Mouse (Mus musculus) macrophage (primary cell): ENCODE data around the gene Cry2. TPM values are rescaled to one million over a fixed set of nuclear protein-coding genes. Genes with fewer than 3 reads are reported as not detected.
"Not testable (repeated sequence)": the region's sequence is repeated elsewhere in the genome, so short reads cannot be mapped to it uniquely, and the experiment has no call there.

ENCODE experiments used
- H3K27ac ChIP-seq: fragments of 350-480 bp; formaldehyde crosslinking; 2 replicates; pipeline ENCODE4 v1.9.0; 2021
- H3K36me3 ChIP-seq: fragments of 350-480 bp; formaldehyde crosslinking; 2 replicates; pipeline ENCODE4 v1.9.0; 2021; ENCODE audit errors: inconsistent target
- H3K4me3 ChIP-seq: fragments of 350-480 bp; formaldehyde crosslinking; 2 replicates; pipeline ENCODE4 v1.9.0; 2021; ENCODE audit errors: inconsistent target
- H3K79me2 ChIP-seq: fragments of 350-480 bp; formaldehyde crosslinking; 2 replicates; pipeline ENCODE4 v1.9.0; 2021; ENCODE audit errors: inconsistent target
- WGBS: methylation state at CpG from one replicate; pipeline ENCODE4 v1.1.7; 2026; ENCODE audit warnings: inconsistent platforms; ENCODE audit not compliant: missing documents; 5-methylcytosine and 5-hydroxymethylcytosine counted together
- polyA plus RNA-seq: library from polyadenylated mRNA; stranded (reverse); fragments of 250-400 nt; gene quantifications from 3 replicates; pipeline ENCODE4 v1.2.4, GENCODE M21; 2018; ENCODE audit warnings: inconsistent platforms
- total RNA-seq, 78 experiments: library from RNA; depleted of rRNA; stranded (reverse); fragments of 250-400 nt; gene quantifications; 1 replicate in 9 of 78; 2 replicates in 24 of 78; 3 replicates in 43 of 78; 4 replicates in 2 of 78; pipeline ENCODE4 v1.2.4; 2018; ENCODE audit warnings: inconsistent platforms in 56 of 78

Cry2 gene
- 10 to 100 TPM in 23 of 26 experiments, 1 to 10 TPM in 3; 8.8 to 28.9 (median 20.4) TPM for total RNA-seq (2018; cell fraction: chromatin; rRNA removed)
- total RNA-seq (2018; cell fraction: cytosol; rRNA removed): 1 to 10 TPM; 1.6 to 4.4 (median 3.1) TPM
- total RNA-seq (2018; cell fraction: nucleus; rRNA removed): 10 to 100 TPM in 16 of 26 experiments, 1 to 10 TPM in 10; 5.3 to 24.1 (median 10.9) TPM
- 2.4 to 3.5 TPM (median 3.0 TPM) in 3 replicates for polyA plus RNA-seq

DNA sequence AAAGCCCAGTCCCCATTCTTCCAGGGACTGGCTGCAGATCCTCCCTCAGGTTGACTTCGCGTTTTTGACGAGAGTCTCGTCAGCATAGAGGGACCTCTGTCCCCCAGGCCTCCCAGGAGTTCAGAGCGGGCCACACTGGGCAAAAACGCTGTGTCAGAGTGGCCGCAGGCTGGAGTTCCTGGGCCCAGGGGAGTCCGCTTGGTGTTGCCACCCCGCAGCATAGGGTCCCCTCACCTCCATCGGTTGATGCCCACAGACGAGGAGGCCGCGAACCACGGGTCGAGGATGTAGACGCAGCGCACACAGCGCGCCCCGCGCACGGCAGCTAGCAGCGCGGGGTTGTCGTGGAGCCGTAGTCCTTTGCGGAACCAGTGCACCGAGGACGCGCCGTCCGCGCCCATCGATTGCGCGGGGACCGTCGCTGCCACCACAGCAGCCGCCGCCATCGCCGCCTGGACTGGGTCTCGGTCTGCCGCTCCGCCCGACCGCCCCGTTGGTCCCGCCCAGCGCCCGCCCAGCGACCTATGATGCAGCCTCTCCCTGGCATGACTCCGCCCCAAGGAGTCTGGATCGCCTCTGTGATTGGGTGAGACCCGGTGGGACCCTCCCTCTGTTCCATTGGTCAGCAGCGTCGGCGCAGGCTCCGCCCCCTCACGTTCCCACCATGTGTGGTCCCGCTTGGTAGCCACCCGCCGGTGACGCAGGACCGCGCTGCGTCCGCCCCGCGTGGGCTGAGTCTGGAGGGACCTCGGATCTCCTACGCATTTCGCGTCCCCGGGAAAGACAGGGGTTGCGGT lies at the start of gene Cry2:
Gene Cry2, minus strand, starts transcription at position 466 of the 797 bp plus-strand sequence.
- Histone ChIP-seq H3K4me3 (peak within 1 kb of the TSS; percentile 71), H3K79me2 (peaks cover 30% of the 10 kb centered on the region; the same call in 1 of the 2 replicates), H3K36me3 (no peaks in the 10 kb centered on the region), H3K27ac (peak within 1 kb of the TSS; percentile 19; the same call in 1 of the 2 replicates)
- under 1% methylated on average over 75 of the region's 76 CpGs for WGBS

DNA sequence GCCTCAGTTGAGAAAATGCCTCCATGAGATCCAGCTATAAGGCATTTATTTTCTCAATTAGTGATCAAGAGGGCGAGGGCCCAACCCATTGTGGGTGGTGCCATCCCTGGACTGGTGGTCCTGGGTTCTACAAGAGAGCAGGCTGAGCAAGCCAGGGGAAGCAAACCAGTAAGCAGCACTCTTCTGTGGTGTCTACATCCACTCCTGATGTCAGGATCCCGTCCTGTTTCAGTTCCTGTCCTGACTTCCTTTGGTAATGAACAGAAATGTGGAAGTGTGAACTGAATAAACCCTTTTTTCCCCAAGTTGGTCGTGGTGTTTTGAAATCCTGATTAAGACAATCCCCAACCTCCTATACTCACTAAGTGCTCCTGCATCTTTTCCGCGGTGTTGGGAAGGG lies 49.7 kb upstream of the Cry2 start:
- Histone ChIP-seq H3K27ac (peak overlapping the region; percentile 93), H3K79me2 (no peaks in the 10 kb centered on the region), H3K36me3 (no peaks in the 10 kb centered on the region), H3K4me3 (peak overlapping the region; percentile 21; the same call in 1 of the 2 replicates)
- WGBS: 9% methylated on average over 5 of the region's 5 CpGs

DNA sequence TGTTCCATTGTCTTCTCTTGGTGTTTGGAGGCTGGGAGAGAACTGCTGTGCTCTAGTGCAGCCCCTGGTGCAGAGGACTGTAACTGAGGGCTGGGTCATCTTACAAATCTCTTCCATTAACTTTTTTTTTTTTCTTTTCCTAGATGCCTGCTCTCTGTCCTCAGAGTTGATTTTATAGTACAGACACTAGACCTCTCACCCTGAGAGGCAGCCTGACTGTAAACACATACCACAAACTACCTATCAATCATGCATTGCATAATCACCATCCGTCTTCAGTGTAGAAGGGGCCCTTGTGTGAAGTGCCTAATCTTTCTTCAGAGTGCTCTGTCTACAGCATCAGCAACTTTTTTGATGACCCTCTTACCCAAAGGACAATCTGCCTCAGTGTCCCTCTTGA lies 48.7 kb upstream of the Cry2 start:
- H3K79me2 ChIP-seq: no peaks in the 10 kb centered on the region
- peak overlapping the region; percentile 93 for H3K27ac ChIP-seq
- 22% methylated on average over 1 of the region's 1 CpGs for WGBS
- H3K36me3 ChIP-seq: no peaks in the 10 kb centered on the region
- no peak overlapping the region for H3K4me3 ChIP-seq

DNA sequence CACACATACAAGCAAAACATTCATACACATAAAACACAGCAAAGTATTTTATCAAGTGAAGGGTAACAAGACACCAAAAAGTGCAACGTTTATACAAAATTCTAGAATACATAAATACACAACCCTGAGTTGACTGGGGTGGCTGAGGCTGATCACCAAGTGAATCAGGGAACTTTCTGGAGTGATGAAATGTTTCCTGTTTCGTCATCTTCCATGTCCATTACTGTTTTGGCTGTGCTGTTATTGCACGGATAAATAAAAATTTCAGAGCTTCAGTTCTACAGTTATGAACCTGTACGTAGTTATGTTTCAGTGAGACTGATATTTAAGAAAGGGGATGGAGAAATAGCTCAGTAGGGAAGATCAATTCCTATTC lies 44.5 kb upstream of the Cry2 start:
- 7% methylated on average over 4 of the region's 4 CpGs for WGBS
- Histone ChIP-seq H3K4me3 (no peak overlapping the region), H3K36me3 (no peaks in the 10 kb centered on the region), H3K27ac (peak overlapping the region; percentile 37), H3K79me2 (no peaks in the 10 kb centered on the region)

DNA sequence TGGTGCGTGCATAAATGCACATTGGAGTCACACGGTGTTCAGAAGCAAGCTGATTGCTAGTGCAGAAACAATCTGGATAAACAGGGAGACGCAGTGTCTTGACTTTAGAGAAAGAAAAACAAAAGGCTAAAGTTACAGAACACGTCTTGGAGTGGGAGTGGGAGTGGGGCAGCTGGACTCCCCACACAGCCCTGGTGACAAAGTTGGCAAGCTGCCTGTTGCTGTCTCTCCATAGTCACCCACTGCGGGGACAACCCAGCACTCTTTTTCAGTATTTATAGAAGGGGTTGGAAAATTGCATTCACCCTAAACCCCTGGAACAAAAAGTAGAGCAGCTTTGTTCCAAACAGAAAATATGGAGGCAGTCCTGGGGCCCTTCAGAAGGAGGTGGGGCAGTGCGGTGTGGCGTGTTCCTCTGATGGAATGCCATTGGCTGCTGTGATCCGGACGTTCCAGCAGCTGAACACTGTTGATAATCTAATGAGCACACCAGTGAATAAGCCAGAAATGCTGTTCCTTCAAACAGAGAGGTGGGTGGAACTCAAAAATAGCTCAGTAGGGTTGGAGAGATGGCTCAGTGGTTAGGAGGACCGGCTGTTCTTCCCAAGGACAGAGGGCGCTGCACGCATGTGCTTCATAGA lies 43.9 kb upstream of the Cry2 start:
- H3K4me3 ChIP-seq: no peak overlapping the region
- 87% methylated on average over 10 of the region's 12 CpGs for WGBS
- peak overlapping the region; percentile 37 for H3K27ac ChIP-seq
- H3K36me3 ChIP-seq: no peaks in the 10 kb centered on the region
- no peaks in the 10 kb centered on the region for H3K79me2 ChIP-seq

DNA sequence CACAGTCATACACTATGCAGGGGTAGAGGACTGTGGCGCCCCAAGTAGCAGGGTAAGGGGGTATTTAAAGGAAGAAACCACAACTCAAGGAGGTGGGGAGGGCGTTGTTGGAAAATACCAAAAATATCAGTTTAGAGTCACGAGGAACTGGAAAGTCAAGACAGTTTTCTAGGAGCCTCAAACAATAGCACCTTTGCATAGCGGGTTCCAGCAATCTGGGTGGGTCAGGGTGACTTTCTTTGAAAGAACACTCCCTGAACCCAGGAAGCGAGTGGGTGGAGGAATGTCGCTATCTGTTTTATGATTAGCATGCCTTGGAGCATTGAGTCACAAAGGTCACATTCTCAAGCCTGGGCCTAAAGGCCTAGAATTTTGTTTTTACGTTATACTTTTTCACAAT lies 42.7 kb upstream of the Cry2 start:
- H3K79me2 ChIP-seq, H3K27ac ChIP-seq, H3K4me3 ChIP-seq, H3K36me3 ChIP-seq: not testable (repeated sequence)
- 96% methylated on average over 7 of the region's 7 CpGs for WGBS

DNA sequence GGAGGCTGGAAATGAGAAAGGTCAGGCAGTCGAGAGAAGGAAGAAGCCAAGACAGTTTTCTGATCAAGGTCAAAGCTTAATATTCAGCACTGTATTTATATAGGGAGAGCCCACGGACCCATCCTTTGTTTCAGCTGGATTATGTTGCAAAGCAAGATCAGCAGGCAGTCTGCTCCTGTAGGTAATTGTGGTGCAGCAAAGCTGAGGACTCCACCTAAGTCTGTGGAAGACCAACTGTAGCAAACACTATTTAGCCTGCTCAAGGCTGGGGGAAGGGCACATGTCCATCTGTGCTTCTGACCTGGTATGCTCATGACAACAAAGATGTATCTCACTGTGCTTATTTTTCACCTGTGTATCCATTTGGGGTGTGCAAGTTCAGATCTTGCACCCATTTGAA lies 41.9 kb upstream of the Cry2 start:
- Histone ChIP-seq H3K4me3 (no peak overlapping the region), H3K36me3 (no peaks in the 10 kb centered on the region), H3K79me2 (no peaks in the 10 kb centered on the region), H3K27ac (no peak overlapping the region)
- WGBS: 90% methylated on average over 2 of the region's 2 CpGs

DNA sequence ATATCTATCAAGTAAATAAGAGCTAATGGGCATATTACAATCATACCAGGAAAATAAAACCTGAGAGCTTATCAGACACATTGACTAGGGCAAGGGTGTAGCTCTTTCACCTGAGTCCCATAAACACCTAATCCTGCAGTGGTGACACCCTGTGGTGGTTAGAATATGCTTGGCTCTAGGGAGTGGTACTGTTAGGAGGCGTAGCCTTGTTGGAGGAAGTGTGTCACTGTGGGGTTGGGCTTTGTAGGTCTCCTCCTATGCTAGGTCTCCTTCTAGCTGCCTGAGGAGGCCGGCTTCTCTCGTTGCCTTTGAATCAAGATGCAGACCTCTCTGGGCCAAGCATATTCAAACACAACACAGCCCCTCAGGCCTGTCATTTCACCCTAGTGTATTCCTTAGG lies 41.1 kb upstream of the Cry2 start:
- Histone ChIP-seq H3K36me3 (no peaks in the 10 kb centered on the region), H3K4me3 (no peak overlapping the region), H3K27ac (no peak overlapping the region), H3K79me2 (no peaks in the 10 kb centered on the region)
- 91% methylated on average over 3 of the region's 3 CpGs for WGBS

DNA sequence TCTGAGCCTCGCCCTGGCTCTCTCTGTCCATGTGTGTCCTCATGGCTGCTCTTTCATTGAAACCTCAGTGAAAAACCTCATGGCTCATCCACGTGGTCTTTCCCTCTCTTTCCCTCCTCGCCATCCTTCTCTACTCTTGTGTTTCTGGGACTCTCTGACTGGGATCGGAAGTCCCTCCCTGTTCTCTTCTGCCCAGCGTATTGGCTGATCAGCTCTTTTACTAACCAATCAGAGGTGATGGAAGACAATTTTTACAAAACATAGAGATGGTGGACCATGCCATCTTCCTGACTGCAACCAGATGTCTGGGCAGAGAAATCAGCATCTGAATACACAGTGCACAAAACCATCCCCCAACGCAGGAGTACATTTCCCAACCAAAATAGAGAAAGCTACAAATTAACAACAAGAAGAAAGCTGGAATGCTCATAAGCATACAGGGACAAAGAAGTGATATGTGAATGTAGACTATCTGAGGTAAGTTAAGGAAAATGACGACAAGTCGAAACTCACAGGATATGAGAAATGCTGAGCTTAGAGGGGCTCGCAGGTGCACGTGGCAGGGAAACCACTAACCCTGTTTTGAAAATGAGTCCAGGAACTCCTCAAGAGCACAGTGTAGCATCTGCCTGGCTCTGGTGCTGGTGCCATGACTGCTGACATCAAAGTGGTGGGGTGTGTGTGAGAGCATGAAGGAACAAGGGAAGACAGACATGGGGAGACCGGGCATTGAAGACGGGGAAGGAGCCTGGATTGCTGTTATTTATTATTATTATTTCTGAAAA lies 38.2 kb upstream of the Cry2 start:
- H3K36me3 ChIP-seq: no peaks in the 10 kb centered on the region
- 84% methylated on average over 12 of the region's 12 CpGs for WGBS
- no peak overlapping the region for H3K27ac ChIP-seq
- no peak overlapping the region for H3K4me3 ChIP-seq
- H3K79me2 ChIP-seq: no peaks in the 10 kb centered on the region

DNA sequence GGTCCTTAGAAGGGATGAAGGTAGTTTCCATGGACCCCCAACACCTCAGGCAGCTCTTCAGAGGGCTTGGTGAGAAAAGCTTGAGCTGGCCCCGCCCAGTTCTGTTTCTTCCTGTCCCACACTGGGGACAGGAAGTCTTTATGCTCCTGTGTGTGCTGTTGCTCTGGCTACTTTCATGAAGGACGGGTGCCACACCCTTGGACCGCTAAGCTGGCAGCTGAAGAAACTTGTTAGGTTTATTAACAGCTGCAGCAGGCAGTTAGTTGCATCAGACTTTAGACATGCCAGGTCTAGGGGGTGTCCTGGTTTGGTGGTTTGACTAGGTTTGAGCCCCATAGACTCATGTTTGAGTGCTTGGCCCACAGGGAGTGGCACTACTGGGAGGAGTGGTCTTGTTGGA lies 30.8 kb upstream of the Cry2 start:
- Histone ChIP-seq H3K4me3 (no peak overlapping the region), H3K36me3 (no peaks in the 10 kb centered on the region), H3K79me2 (no peaks in the 10 kb centered on the region), H3K27ac (no peak overlapping the region)
- 28% methylated on average over 3 of the region's 3 CpGs for WGBS

DNA sequence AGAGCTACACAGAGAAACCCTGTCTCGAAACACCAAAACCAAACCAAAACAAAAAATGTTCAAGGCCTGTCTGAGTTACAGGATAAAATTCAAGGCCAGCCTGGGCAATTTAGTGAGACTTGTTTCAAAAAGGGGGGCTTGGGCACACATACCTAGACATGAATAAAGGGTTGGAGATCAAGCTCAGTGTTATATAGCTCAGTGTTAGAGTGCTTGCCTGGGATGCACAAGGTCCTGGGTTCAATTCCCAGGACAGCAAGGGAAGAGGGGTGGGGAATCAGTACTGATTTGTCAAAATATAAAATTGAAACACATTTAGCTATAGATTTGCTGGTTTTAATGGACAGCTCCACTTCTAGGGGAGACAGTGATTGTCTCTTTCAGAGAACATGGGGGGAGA lies 27.4 kb upstream of the Cry2 start:
- 92% methylated on average over 1 of the region's 1 CpGs for WGBS
- no peak overlapping the region for H3K4me3 ChIP-seq

DNA sequence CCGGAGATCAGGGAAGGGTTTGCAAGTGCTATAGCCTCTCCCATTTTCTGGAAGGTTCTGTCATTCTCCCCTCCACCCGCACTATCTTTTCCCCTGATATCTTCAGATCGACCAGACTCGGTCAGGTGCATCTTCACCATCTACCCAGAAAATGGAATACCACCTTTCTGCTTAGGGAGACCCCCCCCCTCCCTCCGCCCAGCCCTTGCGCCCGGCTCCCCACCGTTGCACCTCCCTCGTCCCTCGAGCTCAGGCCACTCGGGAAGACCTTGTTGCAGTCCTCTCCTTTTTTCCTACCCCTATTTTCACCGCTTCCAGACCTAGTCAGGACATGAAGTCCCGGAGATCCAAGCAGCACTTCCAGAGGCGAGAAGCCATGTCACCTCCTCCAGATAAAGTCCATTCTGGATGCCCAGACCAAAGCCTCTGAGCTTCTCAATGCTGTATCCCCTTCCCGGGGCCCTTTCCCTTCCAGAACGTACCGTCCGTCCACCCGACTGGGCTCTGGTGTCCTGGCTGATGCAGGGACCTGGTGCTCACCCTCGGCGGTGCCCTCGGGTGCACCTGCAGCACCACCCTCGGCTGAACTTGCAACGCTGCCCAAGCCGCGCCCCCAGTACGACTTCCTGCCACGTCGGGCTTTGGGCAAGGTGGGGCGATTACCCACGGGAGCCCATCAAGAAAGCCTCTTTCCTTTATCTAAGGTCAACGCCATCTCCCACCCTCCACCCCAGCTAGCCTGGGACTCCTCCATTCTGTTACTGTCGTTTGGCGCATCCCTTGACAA lies 26.3 kb upstream of the Cry2 start, which contains the start of gene Slc35c1:
Gene Slc35c1, minus strand, starts transcription at position 618 of the 787 bp plus-strand sequence.
- Histone ChIP-seq H3K36me3 (no peaks in the 10 kb centered on the region), H3K4me3 (peak within 1 kb of the TSS; percentile 77), H3K27ac (peak within 1 kb of the TSS; percentile 87), H3K79me2 (peaks cover 41% of the 10 kb centered on the region)
- 7% methylated on average over 30 of the region's 34 CpGs for WGBS

More for the DNA sequence above, 27.4 kb upstream of the Cry2 start:
- Histone ChIP-seq H3K27ac (no peak overlapping the region), H3K79me2 (peaks cover 30% of the 10 kb centered on the region), H3K36me3 (no peaks in the 10 kb centered on the region)

DNA sequence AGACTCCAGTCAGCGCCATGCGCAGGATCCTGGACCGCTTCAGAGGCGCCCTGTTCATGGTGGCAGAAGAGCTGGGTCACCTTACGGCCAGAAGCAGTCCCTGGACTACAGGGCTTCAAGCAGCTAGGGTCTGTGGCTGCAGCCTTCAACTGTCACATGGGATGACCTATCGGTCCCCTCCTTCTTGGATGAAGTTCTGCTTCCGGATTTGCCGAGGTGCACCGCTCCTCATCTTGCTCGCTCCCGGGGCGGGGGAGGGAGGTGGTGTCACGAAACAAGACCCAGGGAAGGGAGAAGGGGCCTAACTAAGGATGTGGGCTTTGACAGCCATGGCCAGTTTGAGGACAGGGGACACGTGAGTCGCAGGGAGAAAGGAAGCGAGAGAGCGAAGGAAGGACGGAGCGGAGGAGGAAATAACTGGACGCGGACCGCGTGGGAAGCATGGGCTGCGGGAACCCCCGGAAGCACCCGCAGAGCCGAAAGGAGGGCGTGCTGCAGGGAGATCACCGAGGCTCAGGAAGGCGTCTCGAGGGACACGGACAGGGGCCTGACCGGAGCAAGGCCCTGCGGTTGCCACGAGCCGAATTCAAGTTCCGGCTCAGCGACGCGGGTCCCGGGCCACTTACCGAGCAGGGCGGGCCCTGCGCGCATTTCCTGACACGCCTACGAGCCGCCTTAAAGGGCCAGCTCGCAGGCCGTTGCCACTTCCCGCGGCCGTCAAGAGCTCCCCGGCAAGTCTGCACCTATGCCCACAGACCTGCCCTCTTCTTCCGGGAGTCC lies 25.5 kb upstream of the Cry2 start:
- H3K27ac ChIP-seq: peak overlapping the region; percentile 87
- under 1% methylated on average over 55 of the region's 55 CpGs for WGBS
- peaks cover 49% of the 10 kb centered on the region for H3K79me2 ChIP-seq
- H3K36me3 ChIP-seq: peaks cover 4% of the 10 kb centered on the region; the same call in 1 of the 2 replicates
- H3K4me3 ChIP-seq: peak overlapping the region; percentile 77
